Mouse (Mus musculus) bone marrow macrophage, adult 2 months (primary cell): ENCODE data around the gene Arhgef19. TPM values are rescaled to one million over a fixed set of nuclear protein-coding genes. Genes with fewer than 3 reads are reported as not detected.

Source experiments
- H3K27ac ChIP-seq: 2 replicates; pipeline ENCODE4 v1.5.1; 2012; ENCODE audit warnings: low read depth, low read length; ENCODE audit not compliant: insufficient read depth
- H3K4me1 ChIP-seq: 2 replicates; pipeline ENCODE4 v1.6.1; 2012; ENCODE audit warnings: low read length; ENCODE audit not compliant: control insufficient read depth, insufficient read depth
- H3K4me3 ChIP-seq: 2 replicates; pipeline ENCODE4 v1.5.1; 2012; ENCODE audit warnings: mild to moderate bottlenecking, low read length, moderate library complexity; ENCODE audit not compliant: insufficient read depth
- CTCF ChIP-seq: IDR thresholded peaks from 2 replicates; pipeline ENCODE4 v1.5.1; 2012; ENCODE audit warnings: low read depth, mild to moderate bottlenecking, low read length, moderate library complexity
- POLR2A ChIP-seq: IDR thresholded peaks from 2 replicates; pipeline ENCODE4 v1.6.1; 2012; ENCODE audit warnings: mild to moderate bottlenecking, low read depth, low read length, borderline replicate concordance
- polyA plus RNA-seq: library from polyadenylated mRNA; stranded (reverse); fragments of >200 nt; gene quantifications from 2 replicates; pipeline ENCODE4 v1.2.4, GENCODE M21; 2012; ENCODE audit not compliant: missing spikeins, insufficient read depth, insufficient read length

The Arhgef19 gene
- polyA plus RNA-seq, 1 experiment = not detected

GRCm38 (mm10) chr4:141236856-141237255 lies 2.4 kb upstream of the Arhgef19 start:
- no peak for TF ChIP-seq POLR2A
- TF ChIP-seq CTCF = no peak
- H3K4me3 ChIP-seq = no peak overlapping the region

GRCm38 (mm10) chr4:141238492-141239387 lies 559 bp upstream of the Arhgef19 start:
- no peak for TF ChIP-seq CTCF
- no peak for TF ChIP-seq POLR2A
- Histone ChIP-seq H3K4me3 (peak overlapping the region; percentile 51), H3K27ac (no peak overlapping the region), H3K4me1 (peaks cover 8% of the 10 kb centered on the region)

More at GRCm38 (mm10) chr4:141236856-141237255, 2.4 kb upstream of the Arhgef19 start:
- H3K27ac ChIP-seq = no peak overlapping the region
- H3K4me1 ChIP-seq = peaks cover 8% of the 10 kb centered on the region

- H3K4me3 ChIP-seq = no peak overlapping the region
- TF ChIP-seq POLR2A = no peak
- peaks cover 8% of the 10 kb centered on the region for H3K4me1 ChIP-seq
- no peak overlapping the region for H3K27ac ChIP-seq
These were observed 1.3 kb downstream of the Arhgef19 start for GRCm38 (mm10) chr4:141240617-141241016.

GRCm38 (mm10) chr4:141241861-141242260 lies 2.6 kb downstream of the Arhgef19 start:
- Histone ChIP-seq H3K4me3 (no peak overlapping the region), H3K27ac (no peak overlapping the region), H3K4me1 (peaks cover 11% of the 10 kb centered on the region)
- TF ChIP-seq POLR2A (no peak), CTCF (no peak)

GRCm38 (mm10) chr4:141242651-141243241 lies 3.4 kb downstream of the Arhgef19 start:
- Histone ChIP-seq H3K27ac (no peak overlapping the region), H3K4me3 (no peak overlapping the region), H3K4me1 (peaks cover 11% of the 10 kb centered on the region)
- TF ChIP-seq POLR2A = no peak
- no peak for TF ChIP-seq CTCF

GRCm38 (mm10) chr4:141243636-141244035 lies 4.3 kb downstream of the Arhgef19 start:
- Histone ChIP-seq H3K4me1 (peaks cover 11% of the 10 kb centered on the region), H3K4me3 (no peak overlapping the region), H3K27ac (no peak overlapping the region)
- TF ChIP-seq POLR2A (no peak), CTCF (no peak)

- TF ChIP-seq CTCF (no peak), POLR2A (no peak)
- Histone ChIP-seq H3K4me3 (no peak overlapping the region), H3K27ac (no peak overlapping the region), H3K4me1 (peaks cover 8% of the 10 kb centered on the region; the same call in 1 of the 2 replicates)
These were observed 5.1 kb downstream of the Arhgef19 start for GRCm38 (mm10) chr4:141244401-141244800.

- peaks cover 3% of the 10 kb centered on the region; the same call in 1 of the 2 replicates for H3K4me1 ChIP-seq
- TF ChIP-seq CTCF = no peak
- TF ChIP-seq POLR2A = no peak
- no peak overlapping the region for H3K4me3 ChIP-seq
- no peak overlapping the region for H3K27ac ChIP-seq
These were observed 5.7 kb downstream of the Arhgef19 start for GRCm38 (mm10) chr4:141244931-141245425.

GRCm38 (mm10) chr4:141246089-141246997 lies 7.0 kb downstream of the Arhgef19 start:
- TF ChIP-seq CTCF (no peak), POLR2A (no peak)
- Histone ChIP-seq H3K4me1 (peaks cover 3% of the 10 kb centered on the region; the same call in 1 of the 2 replicates), H3K4me3 (no peak overlapping the region), H3K27ac (no peak overlapping the region)

GRCm38 (mm10) chr4:141246998-141247350 lies 7.7 kb downstream of the Arhgef19 start:
- Histone ChIP-seq H3K27ac (no peak overlapping the region), H3K4me1 (peaks cover 3% of the 10 kb centered on the region; the same call in 1 of the 2 replicates), H3K4me3 (no peak overlapping the region; the same call in 1 of the 2 replicates)
- TF ChIP-seq CTCF (no peak), POLR2A (no peak)
